Mouse (Mus musculus): ENCODE measurements at regions not wholly inside any gene's neighbourhood (a gene's known extent, or its start where the extent isn't known, plus 50 kb on each side); places are given as distances from the start of the nearest gene placed in this dataset.

DNA sequence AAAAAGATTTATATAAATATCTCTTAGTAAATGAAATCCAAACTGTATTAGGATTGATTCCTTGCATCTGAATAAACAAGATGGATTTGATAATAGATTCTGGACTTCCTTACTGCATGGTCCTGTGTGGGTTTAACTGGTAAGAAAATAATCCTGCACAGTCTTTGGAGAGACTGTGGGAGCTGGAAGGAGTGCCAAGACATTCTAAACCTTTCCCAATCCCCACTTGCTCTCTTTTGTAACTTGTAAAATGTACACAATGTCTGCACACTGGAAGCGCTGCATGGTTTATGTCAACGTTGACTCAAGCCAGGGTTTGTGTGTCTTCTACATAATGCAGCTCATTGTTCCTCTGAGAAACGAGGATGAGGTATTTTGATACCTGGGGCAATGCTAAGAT lies 62.3 kb upstream of the Rarb start:
- no peak for ATAC-seq (ENCODE audit: low FRiP score)
- no peaks in the 10 kb centered on the region for H3K4me1 ChIP-seq
- H3K9me3 ChIP-seq (replicated peaks) = no peaks in the 10 kb centered on the region
- 61% methylated on average over 3 of the region's 3 CpGs for WGBS
- H3K4me3 ChIP-seq (replicated peaks) = no peak overlapping the region
- no peaks in the 10 kb centered on the region for H3K27me3 ChIP-seq (replicated peaks)
- H3K36me3 ChIP-seq = no peaks in the 10 kb centered on the region
- no peak overlapping the region for H3K27ac ChIP-seq (replicated peaks)
- H3K9ac ChIP-seq (replicated peaks) = no peak overlapping the region
- no peak overlapping the region for H3K4me2 ChIP-seq

DNA sequence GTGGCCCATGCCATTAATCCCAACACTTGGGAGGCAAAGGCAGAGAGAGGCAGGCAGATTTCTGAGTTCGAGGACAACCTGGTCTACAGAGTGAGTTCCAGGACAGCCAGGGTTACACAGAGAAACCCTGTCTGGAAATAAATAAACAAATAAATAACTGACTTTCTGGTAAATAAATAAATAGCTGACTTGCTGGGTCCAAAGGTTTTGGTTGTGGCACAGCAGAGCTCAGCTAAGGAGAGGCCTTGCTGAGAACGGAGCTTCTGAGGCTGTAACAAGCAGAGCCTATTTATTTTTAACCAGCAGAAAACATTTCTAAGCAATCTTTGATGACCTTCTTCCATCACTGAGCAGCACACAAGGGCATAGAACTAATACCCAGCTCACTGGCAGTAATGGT lies 50.3 kb upstream of the Rarb start:
- Histone ChIP-seq H3K4me2 (no peak overlapping the region), H3K36me3 (no peaks in the 10 kb centered on the region), H3K27ac (replicated peaks) (no peak overlapping the region), H3K4me1 (no peaks in the 10 kb centered on the region), H3K4me3 (replicated peaks) (no peak overlapping the region), H3K27me3 (replicated peaks) (no peaks in the 10 kb centered on the region), H3K9me3 (replicated peaks) (no peaks in the 10 kb centered on the region), H3K9ac (replicated peaks) (no peak overlapping the region)
- no peak for ATAC-seq (ENCODE audit: low FRiP score)
- 95% methylated on average over 2 of the region's 2 CpGs for WGBS

Data from neural tube, embryonic 15.5 days (tissue).